Mouse (Mus musculus): Measurements from ENCODE around the gene Rbpj. TPM values are rescaled to one million over a fixed set of nuclear protein-coding genes. Genes with fewer than 3 reads are reported as not detected.

The Rbpj gene
- polyA plus RNA-seq, 2 experiments = 6.5 to 7.0 TPM

GRCm38 (mm10) chr5:53676671-53677070 lies 210.7 kb downstream of the Rbpj start:
- no peaks in the 10 kb centered on the region for H3K36me3 ChIP-seq (replicated peaks; ENCODE audit: control insufficient read depth, insufficient read depth, low read depth)
- no peak overlapping the region for H3K4me2 ChIP-seq (ENCODE audit: low read depth)
- H3K4me3 ChIP-seq (ENCODE audit: insufficient read depth in 1 of 2, low read depth in 2 of 2, low read length in 2 of 2) = no peak overlapping the region
- no peaks in the 10 kb centered on the region for H3K9me3 ChIP-seq (ENCODE audit: control insufficient read depth, low read length)
- WGBS (ENCODE audit: insufficient replicate concordance) = 66% methylated on average over 8 of the region's 8 CpGs
- DNase-seq (ENCODE audit: low read depth in 3 of 3, low spot score in 3 of 3) (no peak), ATAC-seq (ENCODE audit: insufficient read depth) (no peak)
- H3K27me3 ChIP-seq (ENCODE audit: control insufficient read depth, insufficient read depth, low read length) = no peaks in the 10 kb centered on the region
- H3K9ac ChIP-seq (replicated peaks) = no peak overlapping the region
- TF ChIP-seq EP300 (IDR thresholded peaks at IDR 0.05; ENCODE audit: low read depth) (no peak), CTCF (IDR thresholded peaks at IDR 0.05; ENCODE audit: low read depth) (no peak)
- no peak overlapping the region for H3K27ac ChIP-seq
- no peaks in the 10 kb centered on the region for H3K4me1 ChIP-seq (replicated peaks; ENCODE audit: control insufficient read depth in 2 of 2, insufficient read depth in 2 of 2, low read length in 1 of 2)

- Histone ChIP-seq H3K36me3 (replicated peaks; ENCODE audit: control insufficient read depth, insufficient read depth, low read depth) (no peaks in the 10 kb centered on the region), H3K4me2 (ENCODE audit: low read depth) (no peak overlapping the region), H3K9me3 (ENCODE audit: control insufficient read depth, low read length) (no peaks in the 10 kb centered on the region), H3K27ac (no peak overlapping the region), H3K4me1 (replicated peaks; ENCODE audit: control insufficient read depth in 2 of 2, insufficient read depth in 2 of 2, low read length in 1 of 2) (no peaks in the 10 kb centered on the region), H3K27me3 (ENCODE audit: control insufficient read depth, insufficient read depth, low read length) (no peaks in the 10 kb centered on the region), H3K4me3 (ENCODE audit: insufficient read depth in 1 of 2, low read depth in 2 of 2, low read length in 2 of 2) (no peak overlapping the region), H3K9ac (replicated peaks) (no peak overlapping the region)
- ATAC-seq (ENCODE audit: insufficient read depth) = no peak
- TF ChIP-seq EP300 (IDR thresholded peaks at IDR 0.05; ENCODE audit: low read depth) (no peak), CTCF (IDR thresholded peaks at IDR 0.05; ENCODE audit: low read depth) (no peak)
- DNase-seq (ENCODE audit: low read depth in 3 of 3, low spot score in 3 of 3) = no peak
- WGBS (ENCODE audit: insufficient replicate concordance) = 34% methylated on average over 13 of the region's 13 CpGs
Observed at GRCm38 (mm10) chr5:53678036-53678767, 212.2 kb downstream of the Rbpj start.

- no peak overlapping the region for H3K4me2 ChIP-seq (ENCODE audit: low read depth)
- H3K4me3 ChIP-seq (ENCODE audit: insufficient read depth in 1 of 2, low read depth in 2 of 2, low read length in 2 of 2) = no peak overlapping the region
- ATAC-seq (ENCODE audit: insufficient read depth) (no peak), DNase-seq (ENCODE audit: low read depth in 3 of 3, low spot score in 3 of 3) (no peak)
- no peaks in the 10 kb centered on the region for H3K27me3 ChIP-seq (ENCODE audit: control insufficient read depth, insufficient read depth, low read length)
- no peak for TF ChIP-seq CTCF (IDR thresholded peaks at IDR 0.05; ENCODE audit: low read depth)
- no peak for TF ChIP-seq EP300 (IDR thresholded peaks at IDR 0.05; ENCODE audit: low read depth)
- no peak overlapping the region for H3K27ac ChIP-seq
- no peak overlapping the region for H3K9ac ChIP-seq (replicated peaks)
- no peaks in the 10 kb centered on the region for H3K4me1 ChIP-seq (replicated peaks; ENCODE audit: control insufficient read depth in 2 of 2, insufficient read depth in 2 of 2, low read length in 1 of 2)
- H3K36me3 ChIP-seq (replicated peaks; ENCODE audit: control insufficient read depth, insufficient read depth, low read depth) = no peaks in the 10 kb centered on the region
- no peaks in the 10 kb centered on the region for H3K9me3 ChIP-seq (ENCODE audit: control insufficient read depth, low read length)
- WGBS (ENCODE audit: insufficient replicate concordance) = 47% methylated on average over 6 of the region's 6 CpGs
Observed at GRCm38 (mm10) chr5:53679651-53680050, 213.7 kb downstream of the Rbpj start.

GRCm38 (mm10) chr5:53683916-53684315 lies 218.0 kb downstream of the Rbpj start:
- H3K36me3 ChIP-seq (replicated peaks; ENCODE audit: control insufficient read depth, insufficient read depth, low read depth) = no peaks in the 10 kb centered on the region
- H3K4me2 ChIP-seq (ENCODE audit: low read depth) = no peak overlapping the region
- no peaks in the 10 kb centered on the region for H3K27me3 ChIP-seq (ENCODE audit: control insufficient read depth, insufficient read depth, low read length)
- no peaks in the 10 kb centered on the region for H3K9me3 ChIP-seq (ENCODE audit: control insufficient read depth, low read length)
- H3K4me1 ChIP-seq (replicated peaks; ENCODE audit: control insufficient read depth in 2 of 2, insufficient read depth in 2 of 2, low read length in 1 of 2) = peaks cover 0 to 4% of the 10 kb centered on the region in 2 experiments; a peak in 1 of 4 replicates
- DNase-seq (ENCODE audit: low read depth in 3 of 3, low spot score in 3 of 3) = no peak
- no peak overlapping the region for H3K27ac ChIP-seq
- no peak overlapping the region for H3K9ac ChIP-seq (replicated peaks)
- ATAC-seq (ENCODE audit: insufficient read depth) = no peak
- TF ChIP-seq CTCF (IDR thresholded peaks at IDR 0.05; ENCODE audit: low read depth) (no peak), EP300 (IDR thresholded peaks at IDR 0.05; ENCODE audit: low read depth) (no peak)
- no peak overlapping the region for H3K4me3 ChIP-seq (ENCODE audit: insufficient read depth in 1 of 2, low read depth in 2 of 2, low read length in 2 of 2)
- 53% methylated on average over 3 of the region's 3 CpGs for WGBS (ENCODE audit: insufficient replicate concordance)

GRCm38 (mm10) chr5:53684417-53684816 lies 218.5 kb downstream of the Rbpj start:
- TF ChIP-seq CTCF (IDR thresholded peaks at IDR 0.05; ENCODE audit: low read depth) (no peak), EP300 (IDR thresholded peaks at IDR 0.05; ENCODE audit: low read depth) (no peak)
- Histone ChIP-seq H3K4me3 (ENCODE audit: insufficient read depth in 1 of 2, low read depth in 2 of 2, low read length in 2 of 2) (no peak overlapping the region), H3K36me3 (replicated peaks; ENCODE audit: control insufficient read depth, insufficient read depth, low read depth) (no peaks in the 10 kb centered on the region), H3K4me2 (ENCODE audit: low read depth) (no peak overlapping the region), H3K9ac (replicated peaks) (no peak overlapping the region), H3K27ac (no peak overlapping the region), H3K27me3 (ENCODE audit: control insufficient read depth, insufficient read depth, low read length) (no peaks in the 10 kb centered on the region), H3K9me3 (ENCODE audit: control insufficient read depth, low read length) (no peaks in the 10 kb centered on the region), H3K4me1 (replicated peaks; ENCODE audit: control insufficient read depth in 2 of 2, insufficient read depth in 2 of 2, low read length in 1 of 2) (peaks cover 0 to 4% of the 10 kb centered on the region in 2 experiments; a peak in 1 of 4 replicates)
- 54% methylated on average over 1 of the region's 1 CpGs for WGBS (ENCODE audit: insufficient replicate concordance)
- DNase-seq (ENCODE audit: low read depth in 3 of 3, low spot score in 3 of 3) = no peak
- ATAC-seq (ENCODE audit: insufficient read depth) = no peak
